Mouse (Mus musculus) lung, adult 2 months (tissue): ENCODE measurements around the gene Best1.
A peak's percentile ranks its signal among the peaks of the same experiment; 100 is the strongest.

Experiments
- CTCF ChIP-seq: fragments of 200-500 bp; IDR thresholded peaks from 2 replicates; pipeline ENCODE4 v1.5.1; 2011; ENCODE audit warnings: mild to moderate bottlenecking, low read length, control low read depth; ENCODE audit not compliant: insufficient read depth
- POLR2A ChIP-seq: fragments of 200-500 bp; IDR thresholded peaks from 2 replicates; pipeline ENCODE4 v1.6.1; 2011; ENCODE audit warnings: low read depth, mild to moderate bottlenecking, control low read depth, low read length, borderline replicate concordance; ENCODE audit errors: extremely low read depth

DNA sequence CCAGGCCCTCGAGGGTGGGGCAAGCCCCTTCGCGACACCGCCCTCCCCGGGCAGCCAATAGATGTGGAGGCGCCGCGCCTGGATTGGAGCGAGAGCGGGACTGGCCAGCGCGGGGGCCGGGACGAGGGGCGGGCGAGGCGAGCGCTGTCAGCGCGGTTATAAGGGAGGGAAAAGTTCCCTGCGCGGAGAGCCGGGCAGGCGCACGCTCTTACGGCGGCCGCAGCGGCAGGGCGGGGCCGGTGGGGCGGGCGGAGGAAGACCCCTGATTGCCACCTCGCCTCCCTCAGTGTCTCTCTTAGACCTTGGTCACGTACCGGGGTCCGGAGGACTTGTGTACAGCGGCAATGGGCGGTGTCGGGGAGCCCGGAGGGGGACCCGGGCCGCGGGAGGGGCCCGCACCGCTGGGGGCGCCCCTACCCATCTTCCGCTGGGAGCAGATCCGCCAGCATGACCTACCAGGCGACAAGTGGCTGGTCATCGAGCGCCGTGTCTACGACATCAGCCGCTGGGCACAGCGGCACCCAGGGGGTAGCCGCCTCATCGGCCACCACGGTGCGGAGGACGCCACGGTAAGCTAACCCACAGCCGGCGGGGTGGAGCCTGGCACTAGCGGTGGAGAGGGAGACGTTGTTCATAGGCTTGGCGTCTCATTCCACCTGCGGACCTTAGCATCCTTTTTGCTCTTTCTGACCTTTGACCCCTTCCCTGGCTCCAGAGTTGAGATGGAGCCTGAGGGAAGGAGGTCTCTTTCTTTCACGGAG lies 40.1 kb upstream of the Best1 start, which contains the start of gene Fads3:
- TF ChIP-seq POLR2A (peak; percentile 89), CTCF (no peak)
